Mouse (Mus musculus) CH12.LX (cell line): ENCODE measurements at regions not wholly inside any gene's neighbourhood (a gene's known extent, or its start where the extent isn't known, plus 50 kb on each side); places are given as distances from the start of the nearest gene placed in this dataset.

Source experiments
- DNase-seq: peaks from one replicate; pipeline ENCODE4 v3.0.0-alpha.2; 2013; ENCODE audit errors: extremely low read depth
- H3K27ac ChIP-seq: 2 replicates; pipeline ENCODE4 v1.5.1; 2012; ENCODE audit warnings: low read depth, mild to moderate bottlenecking, control low read depth, moderate library complexity; ENCODE audit not compliant: insufficient read depth
- H3K27me3 ChIP-seq: replicated peaks from 2 replicates; pipeline ENCODE3; 2012; ENCODE audit warnings: inconsistent platforms
- H3K36me3 ChIP-seq, 2 experiments: replicated peaks in 1 of 2; 2 replicates each; pipeline versions ENCODE3 to v1.6.1; 2012; ENCODE audit warnings: inconsistent platforms in 1 of 2, low read length in 1 of 2, mild to moderate bottlenecking in 1 of 2, mixed read lengths in 1 of 2, moderate library complexity in 1 of 2; ENCODE audit not compliant: control insufficient read depth in 1 of 2, insufficient read depth in 1 of 2
- H3K4me1 ChIP-seq, 2 experiments: 2 replicates each; pipeline ENCODE4 v1.6.1; 2012; ENCODE audit warnings: inconsistent platforms in 1 of 2, moderate library complexity in 1 of 2; ENCODE audit not compliant: insufficient read depth in 2 of 2, control insufficient read depth in 1 of 2
- H3K4me2 ChIP-seq: 2 replicates; pipeline ENCODE4 v1.6.1; 2012; ENCODE audit warnings: low read depth, mild to moderate bottlenecking, control low read depth; ENCODE audit not compliant: poor library complexity, insufficient read depth, severe bottlenecking
- H3K4me3 ChIP-seq, 3 experiments: fragments of 150-350 bp in 1 of 3; sonication (generic) in 1 of 3; replicated peaks in 1 of 3; 2 replicates each; pipeline versions ENCODE3 to v1.5.1; 2011 to 2012; ENCODE audit warnings: low read depth in 2 of 3, low read length in 2 of 3, mild to moderate bottlenecking in 2 of 3, moderate library complexity in 2 of 3, control low read depth in 1 of 3, improper control_type of control experiment in 1 of 3, inconsistent platforms in 1 of 3, mixed read lengths in 1 of 3; ENCODE audit not compliant: poor library complexity in 1 of 3
- H3K79me2 ChIP-seq: replicated peaks from 2 replicates; pipeline ENCODE4 v1.6.1; 2012; ENCODE audit warnings: mild to moderate bottlenecking, moderate library complexity; ENCODE audit not compliant: control insufficient read depth, poor library complexity, insufficient read depth, severe bottlenecking; ENCODE audit errors: extremely low read depth
- H3K9ac ChIP-seq: 2 replicates; pipeline ENCODE4 v1.6.1; 2012; ENCODE audit warnings: low read depth, mild to moderate bottlenecking, control low read depth, moderate library complexity; ENCODE audit not compliant: insufficient read depth
- H3K9me3 ChIP-seq: replicated peaks from 2 replicates; pipeline ENCODE3; 2012; ENCODE audit warnings: low read length, inconsistent platforms, mixed read lengths
- CHD1 ChIP-seq: IDR thresholded peaks from 2 replicates; pipeline ENCODE4 v1.6.1; 2012; ENCODE audit warnings: low read depth, low read length, improper control_type of control experiment, inconsistent platforms
- CHD2 ChIP-seq: IDR thresholded peaks from 2 replicates; pipeline ENCODE4 v1.6.1; 2011; ENCODE audit warnings: low read length, improper control_type of control experiment
- CTCF ChIP-seq, 2 experiments: IDR thresholded peaks in 1 of 2; conservative IDR thresholded peaks in 1 of 2; 2 replicates each; pipeline ENCODE4 v1.5.1; 2011 to 2012; ENCODE audit warnings: low read depth in 2 of 2, low read length in 2 of 2, improper control_type of control experiment in 1 of 2, inconsistent platforms in 1 of 2, mild to moderate bottlenecking in 1 of 2, moderate library complexity in 1 of 2
- EP300 ChIP-seq: IDR thresholded peaks from 2 replicates; pipeline ENCODE4 v1.6.1; 2011; ENCODE audit warnings: low read length, improper control_type of control experiment
- ETS1 ChIP-seq: conservative IDR thresholded peaks from 2 replicates; pipeline ENCODE4 v1.6.1; 2012; ENCODE audit warnings: low read depth, mild to moderate bottlenecking, inconsistent platforms, low read length, improper control_type of control experiment, moderate library complexity
- IRF4 ChIP-seq: IDR thresholded peaks from 2 replicates; pipeline ENCODE4 v1.6.1; 2014; ENCODE audit warnings: low read depth, mild to moderate bottlenecking, inconsistent platforms, low read length, improper control_type of control experiment
- KAT2A ChIP-seq: IDR thresholded peaks from 2 replicates; pipeline ENCODE4 v1.6.1; 2012; ENCODE audit warnings: low read length, improper control_type of control experiment, inconsistent platforms; ENCODE audit not compliant: insufficient replicate concordance
- MEF2A ChIP-seq: IDR thresholded peaks from 2 replicates; pipeline ENCODE4 v1.6.1; 2014; ENCODE audit warnings: low read depth, mild to moderate bottlenecking, inconsistent platforms, low read length, improper control_type of control experiment, borderline replicate concordance
- MXI1 ChIP-seq: IDR thresholded peaks from 2 replicates; pipeline ENCODE4 v1.6.1; 2011; ENCODE audit warnings: mild to moderate bottlenecking, low read depth, low read length, improper control_type of control experiment
- MYC ChIP-seq: IDR thresholded peaks from 2 replicates; pipeline ENCODE4 v1.6.1; 2011; ENCODE audit warnings: low read depth, mild to moderate bottlenecking, improper control_type of control experiment, low read length
- PAX5 ChIP-seq: IDR thresholded peaks from 2 replicates; pipeline ENCODE4 v1.6.1; 2012; ENCODE audit warnings: low read length, inconsistent platforms, mixed read lengths
- POLR2AphosphoS2 ChIP-seq: IDR thresholded peaks from 2 replicates; pipeline ENCODE4 v1.6.1; 2011; ENCODE audit warnings: low read depth, low read length, improper control_type of control experiment
- RAD21 ChIP-seq: IDR thresholded peaks from 2 replicates; pipeline ENCODE4 v1.6.1; 2011; ENCODE audit warnings: low read depth, mild to moderate bottlenecking, low read length, improper control_type of control experiment, moderate library complexity
- RCOR1 ChIP-seq: conservative IDR thresholded peaks from 2 replicates; pipeline ENCODE4 v1.6.1; 2012; ENCODE audit warnings: low read depth, mild to moderate bottlenecking, inconsistent platforms, low read length, improper control_type of control experiment
- SMC3 ChIP-seq: IDR thresholded peaks from 2 replicates; pipeline ENCODE4 v1.6.1; 2011; ENCODE audit warnings: low read depth, low read length, improper control_type of control experiment
- TCF12 ChIP-seq: IDR thresholded peaks from 2 replicates; pipeline ENCODE4 v1.6.1; 2014; ENCODE audit warnings: low read depth, mild to moderate bottlenecking, inconsistent platforms, low read length, improper control_type of control experiment
- UBTF ChIP-seq: IDR thresholded peaks from 2 replicates; pipeline ENCODE4 v1.6.1; 2012; ENCODE audit warnings: low read depth, mild to moderate bottlenecking, inconsistent platforms, low read length, improper control_type of control experiment, moderate library complexity
- USF1 ChIP-seq: IDR thresholded peaks from 2 replicates; pipeline ENCODE4 v1.6.1; 2014; ENCODE audit warnings: low read depth, mild to moderate bottlenecking, inconsistent platforms, low read length, improper control_type of control experiment
- USF2 ChIP-seq: conservative IDR thresholded peaks from 2 replicates; pipeline ENCODE4 v1.6.1; 2011; ENCODE audit warnings: low read depth, low read length, improper control_type of control experiment
- ZC3H11A ChIP-seq: IDR thresholded peaks from 2 replicates; pipeline ENCODE4 v1.6.1; 2012; ENCODE audit warnings: low read depth, mild to moderate bottlenecking, inconsistent platforms, low read length, improper control_type of control experiment
- ZMIZ1 ChIP-seq: IDR thresholded peaks from 2 replicates; pipeline ENCODE4 v1.6.1; 2012; ENCODE audit warnings: low read depth, mild to moderate bottlenecking, inconsistent platforms, low read length, improper control_type of control experiment
- ZNF384 ChIP-seq: IDR thresholded peaks from 2 replicates; pipeline ENCODE4 v1.6.1; 2012; ENCODE audit warnings: low read depth, low read length, improper control_type of control experiment, inconsistent platforms
- dilution Hi-C: fragments of 300-500 bp; cut with MboI; formaldehyde crosslinking; loops from 2 replicates; pipeline ENCODE4 v1.14.3; 2020; ENCODE audit warnings: low sequenced_read_pairs; ENCODE audit not compliant: extremely low pct_unique_long_range_greater_than_20kb, extremely low pct_ligation_motif_present
- in situ Hi-C: fragments of 300-500 bp; cut with MboI; formaldehyde crosslinking; loops from 3 replicates; pipeline ENCODE4 v1.14.3; 2019; ENCODE audit warnings: low sequenced_read_pairs, low pct_ligation_motif_present, low pct_unique_long_range_greater_than_20kb, mixed read lengths

DNA sequence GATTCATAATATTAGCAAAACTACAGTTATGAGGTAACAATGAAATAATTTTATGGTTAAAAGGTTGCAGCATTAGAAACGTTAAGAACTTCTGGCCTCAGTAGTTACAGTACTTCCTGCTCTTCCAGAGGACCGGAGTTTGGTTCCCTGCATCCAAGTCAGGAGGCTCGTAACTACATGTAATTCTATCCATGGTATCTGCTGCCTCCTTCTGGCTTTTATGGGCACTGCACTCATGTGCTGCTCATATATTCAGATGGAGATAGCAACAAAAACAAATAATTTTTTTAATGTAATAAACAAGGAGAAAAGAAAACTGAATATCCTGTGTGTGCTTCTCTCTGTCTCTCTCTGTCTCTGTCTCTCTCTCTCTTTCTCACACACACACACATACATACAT, 133.5 kb upstream of the Gli3 start:
- no peaks in the 10 kb centered on the region for H3K79me2 ChIP-seq
- dilution Hi-C loops, result no loop called here
- in situ Hi-C loops, result no loop called here
- no peak overlapping the region for H3K4me2 ChIP-seq
- no peaks in the 10 kb centered on the region; a peak in 1 of 4 replicates for H3K4me1 ChIP-seq
- peak; percentile 3 for DNase-seq
- no peaks in the 10 kb centered on the region for H3K27me3 ChIP-seq
- H3K36me3 ChIP-seq, result no peaks in the 10 kb centered on the region
- no peak overlapping the region for H3K4me3 ChIP-seq
- no peaks in the 10 kb centered on the region for H3K9me3 ChIP-seq
- no peak for TF ChIP-seq TCF12
- no peak for TF ChIP-seq UBTF
- peak in 1 of 2 experiments; percentile 29; a peak in 2 of 4 replicates for TF ChIP-seq CTCF (conservative IDR thresholded peaks at IDR 0.05 in 1 of 2, IDR thresholded peaks at IDR 0.05 in 1 of 2; ENCODE audit: low read depth in 2 of 2, low read length in 2 of 2)
- no peak for TF ChIP-seq MYC
- TF ChIP-seq ETS1, result no peak
- TF ChIP-seq USF1, result no peak
- no peak for TF ChIP-seq MXI1
- TF ChIP-seq PAX5, result no peak
- no peak for TF ChIP-seq ZNF384
- peak; percentile 18 for TF ChIP-seq RAD21
- no peak for TF ChIP-seq ZC3H11A
- no peak for TF ChIP-seq IRF4
- TF ChIP-seq EP300, result no peak
- TF ChIP-seq RCOR1, result no peak
- TF ChIP-seq KAT2A, result no peak
- TF ChIP-seq CHD2, result no peak
- no peak for TF ChIP-seq POLR2AphosphoS2
- no peak for TF ChIP-seq USF2
- TF ChIP-seq SMC3, result peak; percentile 8; the same call in 1 of the 2 replicates
- TF ChIP-seq MEF2A, result no peak
- TF ChIP-seq CHD1, result no peak
- no peak overlapping the region for H3K27ac ChIP-seq
- H3K9ac ChIP-seq, result no peak overlapping the region

- H3K4me2 ChIP-seq, result no peak overlapping the region
- in situ Hi-C loops, result no loop called here
- H3K27me3 ChIP-seq, result no peaks in the 10 kb centered on the region
- peaks cover 0 to 7% of the 10 kb centered on the region in 2 experiments; a peak in 1 of 4 replicates for H3K4me1 ChIP-seq
- DNase-seq, result no peak
- H3K9ac ChIP-seq, result no peak overlapping the region
- TF ChIP-seq ZMIZ1, result no peak
- TF ChIP-seq, all 38 proteins: peak for 0
- no peaks in the 10 kb centered on the region for H3K36me3 ChIP-seq
- dilution Hi-C loops, result no loop called here
- no peaks in the 10 kb centered on the region for H3K79me2 ChIP-seq
- no peak overlapping the region for H3K27ac ChIP-seq
- no peaks in the 10 kb centered on the region for H3K9me3 ChIP-seq
- H3K4me3 ChIP-seq, result no peak overlapping the region
These were observed 119.6 kb upstream of the Gli3 start for GRCm38 (mm10) chr13:15343474-15343873.
